Mouse (Mus musculus) forebrain, embryonic 11.5 days (tissue): ENCODE results near the gene Gm49358. TPM values are rescaled to one million over a fixed set of nuclear protein-coding genes. Genes with fewer than 3 reads are reported as not detected.

Source experiments
- ATAC-seq: fragments of 200-750 bp; cut with Nextera tagmentation; replicated peaks from 2 replicates; pipeline ENCODE4 v1.8.0; 2017; ENCODE audit warnings: moderate TSS enrichment; ENCODE audit not compliant: low FRiP score
- DNase-seq: peaks from one replicate; pipeline ENCODE4 v3.0.0-alpha.2; 2017; ENCODE audit warnings: low spot score
- H3K27ac ChIP-seq: fragments of 300-500 bp; sonication (generic); 2 replicates; pipeline ENCODE4 v1.5.1; 2014; ENCODE audit warnings: low read depth, low read length
- H3K27me3 ChIP-seq: fragments of 300-500 bp; sonication (generic); 2 replicates; pipeline ENCODE4 v1.6.1; 2014; ENCODE audit warnings: mild to moderate bottlenecking, low read length, mixed read lengths; ENCODE audit not compliant: control insufficient read depth, insufficient read depth
- H3K36me3 ChIP-seq: fragments of 300-500 bp; sonication (generic); 2 replicates; pipeline ENCODE4 v1.6.1; 2014; ENCODE audit warnings: mild to moderate bottlenecking, low read length, moderate library complexity, mixed read lengths; ENCODE audit not compliant: control insufficient read depth, insufficient read depth
- H3K4me1 ChIP-seq: fragments of 300-500 bp; sonication (generic); replicated peaks from 2 replicates; pipeline ENCODE4 v1.6.1; 2014; ENCODE audit warnings: low read length, mixed read lengths; ENCODE audit not compliant: control insufficient read depth, insufficient read depth
- H3K4me2 ChIP-seq: fragments of 300-500 bp; sonication (generic); 2 replicates; pipeline ENCODE4 v1.6.1; 2014; ENCODE audit warnings: low read depth, mild to moderate bottlenecking, low read length, moderate library complexity, mixed read lengths; ENCODE audit not compliant: severe bottlenecking
- H3K4me3 ChIP-seq: fragments of 300-500 bp; sonication (generic); 2 replicates; pipeline ENCODE4 v1.5.1; 2014; ENCODE audit warnings: low read depth, low read length
- H3K9ac ChIP-seq: fragments of 300-500 bp; sonication (generic); 2 replicates; pipeline ENCODE4 v1.6.1; 2014; ENCODE audit warnings: low read length
- H3K9me3 ChIP-seq: fragments of 300-500 bp; sonication (generic); 2 replicates; pipeline ENCODE4 v1.6.1; 2016; ENCODE audit warnings: low read length, mixed read lengths; ENCODE audit not compliant: control insufficient read depth
- WGBS: fragments of 180-500 bp; shearing (Covaris S2); extraction: QIAGEN DNeasy Blood & Tissue Kit; methylation state at CpG from one replicate; pipeline ENCODE4 v1.1.7; 2014; 5-methylcytosine and 5-hydroxymethylcytosine counted together
- polyA plus RNA-seq: library from polyadenylated mRNA; unstranded; fragments of >200 nt; fragmentation: Nextera tagmentation; extraction: Ambion mirVana; gene quantifications from 2 replicates; pipeline ENCODE4 v1.2.1, GENCODE M21; 2014

Gene Gm49358
- polyA plus RNA-seq, 1 experiment from 2014 or later, result not detected

- ATAC-seq, result no peak
- H3K9me3 ChIP-seq, result no peaks in the 10 kb centered on the region
- peak overlapping the region; percentile 97 for H3K4me2 ChIP-seq
- peak overlapping the region; percentile 54 for H3K4me3 ChIP-seq
- no peaks in the 10 kb centered on the region for H3K36me3 ChIP-seq
- no peak for DNase-seq
- H3K9ac ChIP-seq, result peak overlapping the region; percentile 62
- no peak overlapping the region for H3K27ac ChIP-seq
- peaks cover 6% of the 10 kb centered on the region for H3K4me1 ChIP-seq
- 19% methylated on average over 12 of the region's 12 CpGs for WGBS
- H3K27me3 ChIP-seq, result no peaks in the 10 kb centered on the region; the same call in 1 of the 2 replicates
These were observed 16.2 kb downstream of the Gm49358 start for GRCm38 (mm10) chr10:86779816-86780500.

GRCm38 (mm10) chr10:86781641-86782040 lies 17.9 kb downstream of the Gm49358 start:
- Histone ChIP-seq H3K4me3 (no peak overlapping the region), H3K9me3 (no peaks in the 10 kb centered on the region), H3K9ac (no peak overlapping the region; the same call in 1 of the 2 replicates), H3K27ac (no peak overlapping the region), H3K4me2 (no peak overlapping the region), H3K36me3 (no peaks in the 10 kb centered on the region), H3K4me1 (peaks cover 6% of the 10 kb centered on the region), H3K27me3 (no peaks in the 10 kb centered on the region; the same call in 1 of the 2 replicates)
- WGBS, result 25% methylated on average over 5 of the region's 5 CpGs
- ATAC-seq, result no peak
- no peak for DNase-seq

DNA sequence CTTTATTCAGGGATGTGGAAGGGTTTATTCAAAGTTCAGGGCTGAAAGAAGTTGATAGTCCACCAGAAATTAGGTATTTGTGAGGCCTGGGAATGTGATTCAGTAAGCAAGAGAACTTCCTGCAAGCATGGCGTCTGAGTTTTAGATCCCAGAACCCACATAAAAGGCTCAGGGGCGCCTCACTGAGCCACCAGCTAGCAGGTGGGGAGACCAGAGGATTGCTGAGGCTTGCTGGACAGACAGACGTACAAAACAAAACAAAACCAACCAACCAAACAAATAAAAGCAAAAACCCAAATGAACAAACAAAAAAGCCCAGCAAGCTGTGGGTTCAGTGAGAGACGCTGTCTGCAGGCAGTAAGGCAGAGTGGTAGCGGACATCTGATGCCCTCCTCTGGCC lies 18.9 kb downstream of the Gm49358 start:
- Histone ChIP-seq H3K27me3 (no peaks in the 10 kb centered on the region; the same call in 1 of the 2 replicates), H3K4me2 (no peak overlapping the region), H3K9me3 (no peaks in the 10 kb centered on the region), H3K4me1 (peaks cover 6% of the 10 kb centered on the region), H3K9ac (peak overlapping the region; percentile 32; the same call in 1 of the 2 replicates), H3K27ac (no peak overlapping the region), H3K4me3 (no peak overlapping the region), H3K36me3 (no peaks in the 10 kb centered on the region)
- ATAC-seq, result no peak
- 40% methylated on average over 5 of the region's 5 CpGs for WGBS
- DNase-seq, result no peak

GRCm38 (mm10) chr10:86783561-86783960 lies 19.8 kb downstream of the Gm49358 start:
- DNase-seq (no peak), ATAC-seq (no peak)

GRCm38 (mm10) chr10:86784126-86784675 lies 20.4 kb downstream of the Gm49358 start:
- H3K27me3 ChIP-seq, result no peaks in the 10 kb centered on the region; the same call in 1 of the 2 replicates
- no peaks in the 10 kb centered on the region for H3K9me3 ChIP-seq
- WGBS, result 82% methylated on average over 5 of the region's 5 CpGs
- no peak overlapping the region for H3K27ac ChIP-seq
- peaks cover 6% of the 10 kb centered on the region for H3K4me1 ChIP-seq
- H3K36me3 ChIP-seq, result no peaks in the 10 kb centered on the region
- DNase-seq, result no peak
- H3K4me2 ChIP-seq, result no peak overlapping the region
- ATAC-seq, result no peak
- no peak overlapping the region for H3K4me3 ChIP-seq
- no peak overlapping the region for H3K9ac ChIP-seq

More at GRCm38 (mm10) chr10:86783561-86783960, 19.8 kb downstream of the Gm49358 start:
- H3K9ac ChIP-seq, result no peak overlapping the region
- no peak overlapping the region for H3K4me3 ChIP-seq
- WGBS, result 84% methylated on average over 5 of the region's 5 CpGs
- H3K36me3 ChIP-seq, result no peaks in the 10 kb centered on the region
- no peaks in the 10 kb centered on the region for H3K9me3 ChIP-seq
- no peaks in the 10 kb centered on the region; the same call in 1 of the 2 replicates for H3K27me3 ChIP-seq
- H3K27ac ChIP-seq, result no peak overlapping the region
- H3K4me2 ChIP-seq, result no peak overlapping the region
- H3K4me1 ChIP-seq, result peaks cover 6% of the 10 kb centered on the region

GRCm38 (mm10) chr10:86785396-86785795 lies 21.6 kb downstream of the Gm49358 start:
- 74% methylated on average over 2 of the region's 2 CpGs for WGBS
- H3K9me3 ChIP-seq, result no peaks in the 10 kb centered on the region
- H3K4me1 ChIP-seq, result peaks cover 4% of the 10 kb centered on the region; the same call in 1 of the 2 replicates
- H3K4me2 ChIP-seq, result no peak overlapping the region
- DNase-seq, result no peak
- no peak overlapping the region for H3K27ac ChIP-seq
- H3K27me3 ChIP-seq, result no peaks in the 10 kb centered on the region; the same call in 1 of the 2 replicates
- H3K36me3 ChIP-seq, result no peaks in the 10 kb centered on the region
- no peak overlapping the region for H3K9ac ChIP-seq
- ATAC-seq, result no peak
- no peak overlapping the region for H3K4me3 ChIP-seq

GRCm38 (mm10) chr10:86786083-86786482 lies 22.3 kb downstream of the Gm49358 start:
- 95% methylated on average over 5 of the region's 5 CpGs for WGBS
- Histone ChIP-seq H3K4me2 (no peak overlapping the region), H3K9ac (no peak overlapping the region), H3K27me3 (no peaks in the 10 kb centered on the region), H3K4me3 (no peak overlapping the region), H3K9me3 (no peaks in the 10 kb centered on the region), H3K4me1 (peaks cover 4% of the 10 kb centered on the region; the same call in 1 of the 2 replicates), H3K36me3 (no peaks in the 10 kb centered on the region), H3K27ac (no peak overlapping the region)
- ATAC-seq (no peak), DNase-seq (peak; percentile 31)

GRCm38 (mm10) chr10:86788193-86788592 lies 24.4 kb downstream of the Gm49358 start:
- DNase-seq (no peak), ATAC-seq (no peak)
- WGBS, result 51% methylated on average over 5 of the region's 5 CpGs
- Histone ChIP-seq H3K4me2 (no peak overlapping the region), H3K4me3 (no peak overlapping the region), H3K27me3 (no peaks in the 10 kb centered on the region), H3K9me3 (no peaks in the 10 kb centered on the region), H3K4me1 (no peaks in the 10 kb centered on the region), H3K9ac (no peak overlapping the region), H3K36me3 (no peaks in the 10 kb centered on the region), H3K27ac (no peak overlapping the region)
